Mouse (Mus musculus) lung, postnatal 0 days (tissue): Measurements from ENCODE around the gene Hmgb1. TPM values are rescaled to one million over a fixed set of nuclear protein-coding genes. Genes with fewer than 3 reads are reported as not detected.

Source experiments
- ATAC-seq: fragments of 200-750 bp; cut with Nextera tagmentation; 2 replicates; pipeline ENCODE4 v1.8.0; 2017; ENCODE audit warnings: moderate library complexity
- DNase-seq: peaks from one replicate; pipeline ENCODE4 v3.0.0-alpha.2; 2016; ENCODE audit warnings: low spot score
- H3K27ac ChIP-seq: fragments of 300-500 bp; sonication (generic); 2 replicates; pipeline ENCODE4 v1.5.1; 2014; ENCODE audit warnings: antibody characterized with exemption, mild to moderate bottlenecking, low read length, mixed read lengths
- H3K27me3 ChIP-seq: fragments of 300-500 bp; sonication (generic); replicated peaks from 2 replicates; pipeline ENCODE4 v1.6.1; 2014; ENCODE audit warnings: low read length, mixed read lengths; ENCODE audit not compliant: insufficient read depth
- H3K36me3 ChIP-seq: fragments of 300-500 bp; sonication (generic); 2 replicates; pipeline ENCODE4 v1.6.1; 2014; ENCODE audit warnings: low read length, mixed read lengths; ENCODE audit not compliant: insufficient read depth
- H3K4me1 ChIP-seq: fragments of 300-500 bp; sonication (generic); 2 replicates; pipeline ENCODE4 v1.6.1; 2014; ENCODE audit warnings: antibody characterized with exemption, low read depth, low read length, mixed read lengths; ENCODE audit not compliant: insufficient read depth
- H3K4me2 ChIP-seq: fragments of 300-500 bp; sonication (generic); replicated peaks from 2 replicates; pipeline ENCODE4 v1.6.1; 2014; ENCODE audit warnings: low read depth, mild to moderate bottlenecking, low read length, moderate library complexity, mixed read lengths
- H3K4me3 ChIP-seq: fragments of 300-500 bp; sonication (generic); 2 replicates; pipeline ENCODE4 v1.5.1; 2014; ENCODE audit warnings: low read depth, low read length
- H3K9ac ChIP-seq: fragments of 300-500 bp; sonication (generic); replicated peaks from 2 replicates; pipeline ENCODE4 v1.6.1; 2014; ENCODE audit warnings: low read depth, mild to moderate bottlenecking
- H3K9me3 ChIP-seq: fragments of 300-500 bp; sonication (generic); 2 replicates; pipeline ENCODE4 v1.6.1; 2016; ENCODE audit warnings: low read length, mixed read lengths
- CTCF ChIP-seq: IDR thresholded peaks from 2 replicates; pipeline ENCODE4 v1.5.1; 2016; ENCODE audit warnings: antibody characterized with exemption, mild to moderate bottlenecking
- EP300 ChIP-seq: IDR thresholded peaks from 2 replicates; pipeline ENCODE4 v1.6.1; 2016; ENCODE audit warnings: antibody characterized with exemption, mild to moderate bottlenecking, control low read depth
- WGBS: fragments of 180-500 bp; shearing (Covaris S2); extraction: QIAGEN DNeasy Blood & Tissue Kit; methylation state at CpG from one replicate; pipeline ENCODE4 v1.1.7; 2014; 5-methylcytosine and 5-hydroxymethylcytosine counted together
- polyA plus RNA-seq: library from polyadenylated mRNA; unstranded; fragments of >200 nt; fragmentation: Nextera tagmentation; extraction: Ambion mirVana; gene quantifications from 2 replicates; pipeline ENCODE4 v1.2.1, GENCODE M21; 2015

Gene Hmgb1
- polyA plus RNA-seq, 1 experiment from 2014 or later = 616 TPM

DNA sequence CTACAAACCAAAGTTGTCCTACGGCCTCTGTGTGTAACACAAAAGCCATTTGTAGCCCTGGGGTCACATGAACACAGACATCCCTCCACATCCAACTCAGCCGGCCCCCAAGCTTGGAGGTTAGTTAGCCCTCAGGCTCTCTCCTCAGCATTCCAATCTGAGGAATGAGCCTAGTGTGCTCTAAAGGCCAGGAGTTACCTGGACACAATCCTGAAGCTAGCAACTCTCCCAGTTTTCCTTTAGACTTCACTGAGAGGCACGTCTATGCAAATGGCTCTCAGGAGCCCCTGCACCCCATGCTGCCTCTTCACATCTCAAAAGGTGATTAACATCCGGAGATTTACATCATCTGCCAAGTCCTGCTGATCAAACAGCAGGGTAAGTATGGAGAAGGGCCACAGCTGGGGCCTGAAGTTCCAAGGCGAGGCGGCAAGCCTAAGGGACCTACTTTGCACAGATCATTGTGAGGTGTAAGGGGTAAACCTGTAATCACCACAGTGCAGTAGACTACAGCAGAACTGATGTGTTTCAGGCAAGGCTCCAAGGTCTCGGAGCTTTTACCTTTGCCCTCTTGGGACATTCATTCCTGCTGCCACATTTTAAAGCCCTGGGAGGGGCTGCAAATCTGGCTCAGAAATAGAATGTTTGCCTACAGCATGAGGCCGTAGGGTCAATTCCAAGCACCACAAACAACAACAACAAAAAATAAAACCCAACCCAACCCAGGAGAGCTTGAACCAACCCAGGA, 13.3 kb downstream of the Hmgb1 start:
- Histone ChIP-seq H3K4me1 (no peaks in the 10 kb centered on the region), H3K27me3 (no peaks in the 10 kb centered on the region), H3K4me3 (no peak overlapping the region), H3K9me3 (no peaks in the 10 kb centered on the region), H3K9ac (no peak overlapping the region), H3K36me3 (no peaks in the 10 kb centered on the region), H3K4me2 (no peak overlapping the region), H3K27ac (no peak overlapping the region)
- ATAC-seq = no peak
- TF ChIP-seq EP300 (no peak), CTCF (no peak)
- DNase-seq = no peak
- 60% methylated on average over 8 of the region's 8 CpGs for whole genome bisulfite sequencing

DNA sequence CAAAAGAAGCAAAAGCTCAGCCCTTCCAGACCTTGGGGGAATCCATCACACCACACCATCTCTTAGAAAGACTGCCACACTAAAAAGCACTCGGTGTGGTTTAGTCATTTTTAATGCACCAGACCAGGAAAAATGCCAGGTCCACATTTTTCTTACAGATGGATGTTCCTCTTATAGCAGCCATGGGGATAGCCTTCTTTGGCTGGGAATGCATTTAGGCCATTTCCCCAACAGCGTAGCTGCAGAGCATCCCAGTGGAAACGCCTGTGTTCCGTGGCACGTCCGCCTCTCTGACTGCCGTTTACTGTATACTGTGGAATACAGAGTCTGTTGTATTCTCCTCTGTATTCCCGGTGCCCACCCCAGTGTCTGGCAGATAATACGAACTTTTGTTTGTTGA, 15.5 kb downstream of the Hmgb1 start:
- Histone ChIP-seq H3K4me2 (no peak overlapping the region), H3K27ac (no peak overlapping the region), H3K4me3 (no peak overlapping the region), H3K27me3 (no peaks in the 10 kb centered on the region), H3K36me3 (no peaks in the 10 kb centered on the region), H3K9ac (no peak overlapping the region), H3K9me3 (no peaks in the 10 kb centered on the region), H3K4me1 (no peaks in the 10 kb centered on the region)
- 66% methylated on average over 9 of the region's 9 CpGs for WGBS
- ATAC-seq (no peak), DNase-seq (no peak)
- no peak for TF ChIP-seq CTCF
- no peak for TF ChIP-seq EP300

- H3K4me3 ChIP-seq = no peak overlapping the region
Measured at GRCm38 (mm10) chr5:149168051-149168450, 16.2 kb downstream of the Hmgb1 start.

GRCm38 (mm10) chr5:149166011-149166410, 18.3 kb downstream of the Hmgb1 start:
- H3K4me3 ChIP-seq = no peak overlapping the region
- DNase-seq (no peak), ATAC-seq (no peak)
- H3K9me3 ChIP-seq = no peaks in the 10 kb centered on the region
- no peaks in the 10 kb centered on the region for H3K36me3 ChIP-seq
- no peaks in the 10 kb centered on the region for H3K27me3 ChIP-seq
- 91% methylated on average over 10 of the region's 10 CpGs for WGBS
- no peaks in the 10 kb centered on the region for H3K4me1 ChIP-seq
- H3K9ac ChIP-seq = no peak overlapping the region
- TF ChIP-seq EP300 (no peak), CTCF (no peak)
- no peak overlapping the region for H3K27ac ChIP-seq
- H3K4me2 ChIP-seq = no peak overlapping the region

More at GRCm38 (mm10) chr5:149168051-149168450, 16.2 kb downstream of the Hmgb1 start:
- Histone ChIP-seq H3K27ac (no peak overlapping the region), H3K9me3 (no peaks in the 10 kb centered on the region), H3K9ac (no peak overlapping the region), H3K4me1 (no peaks in the 10 kb centered on the region), H3K27me3 (no peaks in the 10 kb centered on the region), H3K36me3 (no peaks in the 10 kb centered on the region), H3K4me2 (no peak overlapping the region)
- DNase-seq (no peak), ATAC-seq (no peak)
- TF ChIP-seq CTCF (no peak), EP300 (no peak)
- WGBS = 81% methylated on average over 2 of the region's 2 CpGs

GRCm38 (mm10) chr5:149164881-149165280, 19.4 kb downstream of the Hmgb1 start:
- Histone ChIP-seq H3K4me1 (no peaks in the 10 kb centered on the region), H3K27ac (no peak overlapping the region), H3K9me3 (no peaks in the 10 kb centered on the region), H3K27me3 (no peaks in the 10 kb centered on the region), H3K4me3 (no peak overlapping the region), H3K9ac (no peak overlapping the region), H3K36me3 (no peaks in the 10 kb centered on the region), H3K4me2 (no peak overlapping the region)
- ATAC-seq = no peak
- no peak for DNase-seq
- 53% methylated on average over 7 of the region's 7 CpGs for WGBS
- TF ChIP-seq EP300 (no peak), CTCF (no peak)

- Histone ChIP-seq H3K27ac (no peak overlapping the region), H3K9ac (no peak overlapping the region), H3K36me3 (no peaks in the 10 kb centered on the region), H3K27me3 (no peaks in the 10 kb centered on the region), H3K4me1 (no peaks in the 10 kb centered on the region), H3K9me3 (no peaks in the 10 kb centered on the region), H3K4me3 (no peak overlapping the region), H3K4me2 (0 out of 2 replicates have a peak overlapping the region, but pooled peaks have one; percentile 17)
- DNase-seq = peak; percentile 91
- 16% methylated on average over 7 of the region's 7 CpGs for WGBS
- no peak for TF ChIP-seq CTCF
- peak; percentile 88 for TF ChIP-seq EP300
- peak; percentile 88 for ATAC-seq
Measured at GRCm38 (mm10) chr5:149162890-149163289, 21.4 kb downstream of the Hmgb1 start.
